Mouse (Mus musculus) megakaryocyte, embryonic 14.5 days (primary cell): ENCODE measurements around the gene Prkaa2.

Experiments
- FLI1 ChIP-seq: IDR thresholded peaks from 2 replicates; pipeline ENCODE4 v1.6.1; 2012; ENCODE audit warnings: low read length, inconsistent platforms, mixed read lengths
- GATA1 ChIP-seq: IDR thresholded peaks from 3 replicates; pipeline ENCODE4 v1.6.1; 2012; ENCODE audit warnings: mixed read lengths, low read length, inconsistent platforms, borderline replicate concordance

DNA sequence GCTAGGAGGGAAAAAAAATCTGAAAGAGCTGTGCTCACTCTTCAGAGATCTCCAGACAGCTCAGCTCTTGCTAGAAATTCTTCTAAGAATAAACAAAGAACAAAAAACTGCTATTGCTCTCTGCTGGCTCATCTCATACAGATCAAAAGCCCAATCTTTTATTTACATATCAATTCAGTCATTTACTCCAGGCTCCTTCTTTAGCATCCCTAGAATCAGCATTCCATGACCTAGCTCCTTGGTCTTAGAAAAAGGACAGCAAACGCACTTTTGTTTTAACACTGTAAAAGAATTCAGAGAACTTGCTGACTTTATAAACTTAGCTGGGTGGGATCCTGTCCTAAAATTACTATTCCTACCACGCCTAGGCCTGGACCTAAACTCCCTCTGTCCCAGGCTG, 21.0 kb downstream of the Prkaa2 start:
- TF ChIP-seq FLI1 (no peak), GATA1 (no peak)
